Mouse (Mus musculus): ENCODE measurements around the gene Spata22.
"Not testable (repeated sequence)": the region's sequence is repeated elsewhere in the genome, so short reads cannot be mapped to it uniquely, and the experiment has no call there.

Gene Spata22

DNA sequence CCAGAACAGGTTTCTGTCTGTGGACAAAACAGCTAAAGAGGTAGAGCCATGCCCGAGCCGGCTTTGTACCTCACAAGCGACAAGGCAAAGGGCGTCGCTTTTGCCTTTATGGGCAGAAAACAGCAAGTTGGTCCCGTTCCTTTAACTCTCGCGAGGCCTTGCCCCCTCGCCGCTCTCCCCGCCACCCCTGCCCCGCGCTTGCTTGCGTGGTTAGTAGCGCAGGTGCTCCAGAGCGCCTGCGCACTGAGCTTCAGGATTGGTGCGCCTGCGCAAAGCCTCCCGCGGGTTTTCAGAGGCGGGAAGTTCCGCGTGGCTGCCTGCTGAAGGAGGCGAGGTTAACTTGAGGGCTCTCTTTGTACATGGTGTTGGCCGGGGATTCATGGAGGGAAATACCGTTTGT, at the start of gene Spata22, which contains the start of the genes Aspa and Gm49340:
Spata22 (plus strand) TSS at position 300 of the 400 bp plus-strand sequence.
Aspa (minus strand) TSS at position 155 of the 400 bp plus-strand sequence.
Gm49340 (plus strand) TSS at position 300 of the 400 bp plus-strand sequence.
- no peak for ATAC-seq (ENCODE audit: insufficient number of reproducible peaks, low FRiP score, low TSS enrichment)

DNA sequence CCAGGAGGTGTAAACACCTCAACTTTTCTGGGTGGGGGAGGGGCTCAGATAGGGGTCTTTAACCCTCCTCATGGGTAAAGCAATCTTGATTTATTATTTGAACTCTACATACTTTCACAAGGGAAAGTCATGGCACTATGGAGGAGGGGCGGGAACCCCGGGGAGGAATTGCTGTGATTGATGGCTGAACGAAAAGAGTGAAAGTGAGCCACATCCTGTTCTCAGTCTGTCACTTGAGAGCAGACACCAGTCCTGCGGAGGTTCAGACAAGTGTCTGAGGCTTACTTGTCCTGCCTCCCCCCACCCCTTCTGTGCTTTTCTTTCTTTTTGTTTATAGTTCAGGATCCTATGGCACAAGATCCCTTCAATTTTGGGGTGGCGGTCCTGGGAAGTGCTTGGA, 48.8 kb upstream of the Spata22 start:
- ATAC-seq (ENCODE audit: insufficient number of reproducible peaks, low FRiP score, low TSS enrichment), result no peak

DNA sequence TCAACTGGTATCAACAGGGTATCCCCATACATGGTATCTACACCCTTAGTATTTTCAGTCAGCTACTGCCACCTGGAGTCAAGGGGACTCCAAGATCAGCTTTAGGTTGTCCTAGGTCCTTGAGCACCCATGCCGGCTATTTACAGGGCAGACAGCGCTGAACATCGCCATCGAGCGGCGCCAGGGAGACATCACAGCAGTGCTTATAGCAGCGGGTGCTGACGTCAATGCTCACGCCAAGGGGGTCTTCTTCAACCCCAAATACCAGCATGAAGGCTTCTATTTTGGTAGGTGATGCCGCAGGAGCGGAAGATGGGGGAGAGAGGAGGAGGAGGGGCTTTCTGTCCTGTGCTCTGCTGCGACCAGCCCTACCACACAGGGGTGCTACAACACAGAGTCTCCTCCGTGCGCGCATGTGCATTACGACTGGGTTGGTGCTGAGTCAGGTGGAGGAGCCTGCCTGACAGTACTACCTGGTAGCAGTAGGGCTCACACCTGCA, 48.0 kb upstream of the Spata22 start:
- peak; percentile 78 for ATAC-seq (ENCODE audit: insufficient number of reproducible peaks, low FRiP score, low TSS enrichment)

DNA sequence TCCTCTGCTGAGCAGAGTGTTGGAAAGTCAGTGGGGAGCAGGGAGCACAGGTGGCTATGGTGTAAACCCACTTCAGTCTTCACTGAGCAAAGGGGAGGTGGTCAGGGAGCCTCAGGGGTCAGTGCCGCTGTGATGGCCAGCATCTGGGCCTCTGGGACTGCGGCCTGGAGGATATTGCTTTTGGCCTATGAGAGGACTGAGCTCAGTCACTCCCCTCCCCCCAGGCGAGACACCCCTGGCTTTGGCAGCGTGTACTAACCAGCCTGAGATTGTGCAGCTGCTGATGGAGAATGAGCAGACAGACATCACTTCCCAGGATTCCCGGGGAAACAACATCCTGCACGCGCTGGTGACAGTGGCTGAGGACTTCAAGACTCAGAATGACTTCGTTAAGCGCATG, 46.2 kb upstream of the Spata22 start:
- ATAC-seq (ENCODE audit: insufficient number of reproducible peaks, low FRiP score, low TSS enrichment), result no peak

DNA sequence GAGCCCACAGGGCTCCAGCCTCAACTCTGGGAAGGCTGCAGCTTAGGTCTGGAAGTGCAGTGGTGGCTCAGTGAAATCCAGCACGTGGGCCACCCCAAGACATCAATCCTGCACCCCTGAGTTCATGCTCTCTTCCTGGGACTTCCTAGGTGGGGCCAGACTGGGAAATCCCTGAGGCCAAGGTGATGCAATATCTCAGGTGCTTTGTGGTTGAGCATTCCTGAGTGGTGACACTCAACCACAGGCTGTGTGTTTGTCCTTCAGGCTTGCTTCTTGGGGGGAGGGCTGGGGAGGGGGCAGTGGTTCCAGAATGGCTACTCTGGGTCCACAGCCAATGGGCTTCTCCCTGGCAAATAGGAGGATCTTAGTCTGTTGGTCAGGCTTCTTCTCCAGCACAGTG, 45.6 kb upstream of the Spata22 start:
- ATAC-seq (ENCODE audit: insufficient number of reproducible peaks, low FRiP score, low TSS enrichment), result no peak

DNA sequence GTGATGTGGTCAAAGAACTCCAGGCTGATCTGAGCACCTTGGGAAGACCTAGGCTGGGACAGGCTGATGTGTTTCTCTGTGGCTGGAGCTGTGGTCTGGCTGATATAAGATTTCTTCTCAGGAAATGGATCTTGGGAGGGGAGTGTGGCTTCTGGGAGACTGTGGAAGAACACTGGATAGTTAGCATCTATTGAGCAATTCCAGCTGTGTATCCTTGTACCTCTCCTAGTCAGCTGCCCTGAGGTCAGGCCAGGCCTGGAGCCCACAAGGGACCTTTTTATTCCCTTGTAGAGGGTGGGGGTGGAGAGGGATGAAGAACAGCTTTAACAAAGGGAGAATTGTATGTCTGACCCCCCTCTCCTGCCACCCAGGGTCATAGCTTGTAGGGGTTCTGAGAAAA, 45.2 kb upstream of the Spata22 start:
- no peak for ATAC-seq (ENCODE audit: insufficient number of reproducible peaks, low FRiP score, low TSS enrichment)

DNA sequence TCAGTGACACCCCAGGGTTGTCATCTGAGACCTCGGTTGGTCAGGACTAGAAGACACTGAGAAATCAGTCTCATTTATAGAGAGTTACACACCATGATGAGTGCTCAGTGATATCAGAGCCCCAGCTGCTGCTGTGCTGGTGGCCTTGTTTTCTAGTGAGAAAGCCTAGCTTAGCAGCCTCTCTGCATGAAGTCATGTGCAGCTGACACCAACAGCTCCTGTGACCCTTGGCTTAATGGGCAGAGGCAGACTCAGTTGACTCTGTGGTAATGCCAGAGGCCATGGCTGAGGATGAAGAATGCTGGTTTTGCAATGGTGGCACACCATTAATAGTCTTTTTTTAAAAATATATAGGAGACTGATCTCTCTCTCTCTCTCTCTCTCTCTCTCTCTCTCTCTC, 39.9 kb upstream of the Spata22 start:
- no peak for ATAC-seq (ENCODE audit: insufficient number of reproducible peaks, low FRiP score, low TSS enrichment)

DNA sequence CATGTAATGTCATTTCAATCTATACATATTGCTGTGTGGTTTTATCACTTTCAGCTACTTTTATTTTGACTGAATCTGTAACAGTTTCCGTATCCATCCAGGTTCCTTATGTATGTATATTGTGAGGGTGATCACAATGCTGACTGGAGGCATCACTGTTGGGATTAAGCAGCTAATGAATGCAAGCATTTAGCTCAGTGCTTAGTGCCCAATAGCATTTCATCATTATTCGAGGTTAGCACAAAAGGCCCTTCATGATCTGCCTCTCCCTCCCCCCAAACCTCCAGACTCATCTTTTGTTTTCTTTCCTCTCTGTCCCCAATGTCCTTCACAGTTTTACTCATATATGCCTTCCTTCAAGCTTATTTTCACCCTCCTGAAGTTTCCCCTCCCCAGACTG, 26.4 kb upstream of the Spata22 start:
- ATAC-seq (ENCODE audit: insufficient number of reproducible peaks, low FRiP score, low TSS enrichment), result no peak

DNA sequence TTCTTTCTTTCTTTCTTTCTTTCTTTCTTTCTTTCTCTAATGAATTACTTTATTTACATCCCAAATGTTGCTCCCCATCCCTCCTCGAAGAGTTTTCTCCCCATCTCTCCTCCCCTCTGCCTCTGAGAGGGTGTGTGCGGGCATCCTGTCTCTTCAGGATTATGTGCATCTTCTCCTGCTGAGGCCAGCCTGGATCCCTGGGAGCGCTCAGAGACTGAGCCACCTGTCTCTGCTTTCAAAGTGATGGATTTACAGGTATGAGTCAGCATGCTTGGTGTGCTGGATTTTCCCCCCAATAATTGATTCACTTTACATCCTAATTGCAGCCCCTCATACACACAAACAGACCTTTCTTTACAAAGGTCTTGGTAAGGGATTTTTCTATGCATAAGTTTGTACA, 13.6 kb upstream of the Spata22 start:
- ATAC-seq (ENCODE audit: insufficient number of reproducible peaks, low FRiP score, low TSS enrichment), result no peak

DNA sequence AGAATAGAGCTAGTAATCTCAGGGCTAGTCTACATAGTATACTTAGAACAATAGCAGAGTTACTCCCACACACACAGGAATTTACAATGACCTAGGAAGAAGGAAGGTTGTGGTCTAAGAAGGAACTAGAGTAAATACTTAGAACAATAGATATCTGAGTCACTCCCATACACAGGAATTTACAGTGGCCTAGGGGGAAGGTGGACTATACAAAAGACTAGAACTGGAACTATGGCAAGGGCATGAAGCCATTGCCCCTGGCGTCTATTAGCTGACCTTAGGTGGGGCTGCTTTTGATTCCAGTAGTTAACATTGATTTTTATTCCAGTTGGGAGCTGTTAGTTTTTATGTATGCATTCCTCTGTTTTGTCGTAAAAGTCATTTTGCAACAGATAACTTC, 11.0 kb upstream of the Spata22 start:
- not testable (repeated sequence) for ATAC-seq (ENCODE audit: insufficient number of reproducible peaks, low FRiP score, low TSS enrichment)

DNA sequence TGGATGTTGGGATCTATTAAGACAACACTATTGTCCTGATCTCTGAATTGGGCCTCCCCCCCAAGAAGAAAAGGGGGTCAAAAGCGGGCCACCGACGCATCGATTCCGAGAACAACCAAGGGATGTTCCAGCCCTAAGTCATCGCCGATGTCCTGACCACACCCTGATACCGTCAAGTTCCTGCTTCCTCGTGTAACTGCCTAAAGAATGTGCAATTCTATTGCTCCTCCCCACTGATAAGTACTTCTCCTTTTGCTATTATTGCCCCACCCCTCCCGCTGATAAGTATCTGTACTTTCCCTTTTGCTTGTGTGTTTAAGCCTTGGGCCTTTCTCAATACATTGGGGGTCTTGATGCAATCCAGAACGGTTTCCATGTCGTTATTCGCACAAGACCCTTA, 8.5 kb upstream of the Spata22 start:
- ATAC-seq (ENCODE audit: insufficient number of reproducible peaks, low FRiP score, low TSS enrichment), result not testable (repeated sequence)

DNA sequence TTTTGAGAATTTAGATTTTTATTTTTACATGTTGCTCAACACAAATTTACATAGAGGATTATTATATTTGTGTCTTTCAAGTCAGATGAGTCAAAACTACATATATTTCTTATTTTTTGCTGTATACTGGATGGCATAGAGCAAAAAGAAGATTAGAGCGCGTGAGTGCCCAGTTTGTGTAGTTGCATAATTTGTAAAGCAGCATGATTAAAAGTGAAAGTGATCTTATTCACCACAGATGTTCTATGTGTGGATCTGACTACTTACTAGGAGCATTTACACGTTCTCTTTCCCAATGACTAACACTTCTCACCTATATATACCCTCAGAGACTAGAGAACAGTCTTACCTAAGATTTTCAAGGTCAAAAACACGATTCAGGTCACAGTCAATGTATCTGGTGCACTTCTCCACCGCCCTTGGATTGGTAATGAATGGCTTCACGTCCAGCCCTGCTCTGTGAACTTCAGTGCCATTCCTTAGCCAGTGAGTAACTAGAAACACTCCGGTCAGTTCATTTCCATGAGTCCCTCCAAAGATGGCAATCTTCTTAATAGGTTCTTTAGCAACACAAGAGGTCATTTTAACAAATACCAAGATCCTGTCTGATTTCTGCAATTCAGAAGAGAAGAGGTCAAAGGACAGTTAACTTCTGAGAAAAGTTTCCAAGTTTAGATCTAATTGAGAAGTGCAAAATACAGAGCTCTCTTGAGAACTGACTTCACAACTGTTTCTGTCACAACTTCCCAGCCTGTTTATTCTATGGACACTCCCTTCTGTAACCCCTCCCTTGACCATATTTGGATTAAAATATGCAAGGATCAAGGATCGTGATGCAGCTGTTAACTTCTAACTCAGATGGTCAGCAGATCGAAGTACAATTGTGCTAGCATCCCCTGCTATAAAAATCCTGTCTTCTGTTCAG, 5.4 kb upstream of the Spata22 start:
- ATAC-seq (ENCODE audit: insufficient number of reproducible peaks, low FRiP score, low TSS enrichment), result no peak

DNA sequence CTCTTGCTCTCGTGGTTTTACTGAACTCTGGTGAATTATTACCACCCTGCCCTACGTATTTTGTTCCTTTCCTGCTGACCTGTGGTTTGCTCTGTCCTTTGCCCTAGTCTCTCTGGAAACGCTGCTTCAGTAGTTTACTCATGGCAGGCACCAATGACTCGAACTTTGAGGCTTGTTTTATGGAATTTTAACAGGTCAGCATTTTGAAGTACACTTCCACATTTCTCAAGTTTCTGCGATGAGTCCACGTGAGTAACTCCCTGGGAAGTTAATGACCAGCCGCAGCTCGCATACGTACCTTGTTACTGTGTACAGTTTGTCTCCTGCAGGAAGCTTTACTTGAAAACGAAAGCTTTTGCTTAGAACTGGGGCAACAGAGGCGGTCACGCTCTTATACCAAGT, 3.1 kb upstream of the Spata22 start:
- no peak for ATAC-seq (ENCODE audit: insufficient number of reproducible peaks, low FRiP score, low TSS enrichment)

DNA sequence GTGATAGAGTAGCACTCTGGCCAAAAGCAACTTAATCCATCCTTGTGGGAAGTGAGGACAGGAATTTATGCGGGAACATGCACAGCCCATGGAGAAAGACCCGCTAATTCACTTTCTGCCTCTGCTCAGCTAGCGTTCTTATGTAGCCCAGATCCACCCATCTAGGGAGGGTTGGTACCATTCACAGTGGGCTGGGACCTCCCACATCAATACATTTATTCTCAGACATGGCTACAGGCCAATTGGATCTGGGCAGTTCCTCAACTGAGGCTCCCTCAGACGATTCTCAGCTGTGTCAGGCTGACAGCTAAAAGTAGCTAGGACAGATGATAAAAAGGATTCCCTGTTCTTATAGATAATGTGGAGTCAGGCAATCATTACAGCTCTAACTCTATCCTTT, 2.2 kb upstream of the Spata22 start:
- ATAC-seq (ENCODE audit: insufficient number of reproducible peaks, low FRiP score, low TSS enrichment), result no peak

DNA sequence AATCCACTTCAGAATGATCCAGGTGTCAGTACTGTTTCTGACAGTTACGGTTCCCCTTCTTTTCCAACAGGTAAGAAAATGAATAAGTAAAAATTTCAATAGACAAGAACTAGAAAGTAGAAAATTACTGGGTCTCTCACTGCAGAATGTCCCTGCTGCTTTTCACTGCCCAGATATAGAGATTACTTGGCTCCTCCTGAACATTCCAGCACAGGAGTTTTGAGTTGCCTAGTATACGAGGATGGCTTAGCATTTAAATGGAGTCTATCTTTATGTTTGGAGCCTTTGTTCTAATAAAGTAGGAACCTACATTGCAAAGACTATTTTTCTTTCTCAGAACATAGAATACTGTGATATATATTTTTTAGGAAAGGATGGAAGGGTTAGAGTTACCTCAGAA, 3.8 kb downstream of the Spata22 start:
- ATAC-seq (ENCODE audit: insufficient number of reproducible peaks, low FRiP score, low TSS enrichment), result no peak

DNA sequence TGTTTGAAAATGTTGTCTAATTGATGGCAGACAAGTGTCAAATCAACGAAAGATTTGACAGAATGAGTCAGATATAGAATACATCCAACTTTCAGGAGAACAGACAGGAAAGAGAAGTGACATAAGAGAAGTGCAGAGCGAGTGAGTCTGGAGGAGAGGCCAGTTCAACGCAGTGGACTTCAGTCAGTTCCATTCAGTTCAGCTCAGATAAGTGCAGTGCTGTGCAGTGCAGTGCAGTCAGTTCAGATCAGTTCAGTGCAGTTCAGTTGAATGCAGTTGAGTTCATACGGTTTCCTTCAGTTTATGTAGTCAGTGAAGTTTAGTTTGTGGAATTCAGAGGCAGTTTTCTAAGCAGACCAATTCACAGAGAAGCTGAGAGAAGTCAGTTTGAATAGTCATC, 7.4 kb downstream of the Spata22 start:
- ATAC-seq (ENCODE audit: insufficient number of reproducible peaks, low FRiP score, low TSS enrichment), result no peak

DNA sequence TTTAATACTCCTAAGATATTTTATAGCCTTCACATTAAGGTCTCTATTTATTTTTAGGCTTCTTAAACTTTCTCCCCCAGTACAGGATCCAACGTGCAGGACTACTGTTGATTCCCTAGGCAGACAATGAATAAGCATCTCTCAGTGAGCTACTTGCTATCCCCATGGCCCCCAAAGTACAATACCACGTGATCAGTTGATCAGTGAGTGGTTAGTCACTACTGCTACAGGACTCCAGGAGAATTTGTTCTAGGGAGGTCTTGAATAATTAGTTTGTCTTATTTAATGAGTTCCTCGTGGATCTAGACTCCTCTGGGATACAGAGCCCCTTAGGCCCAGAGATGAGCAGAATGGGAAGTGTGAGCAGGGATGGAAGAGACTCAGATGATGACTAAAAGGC, 20.9 kb downstream of the Spata22 start, which contains the start of gene Olfr20:
Olfr20 (plus strand) TSS at position 301 of the 400 bp plus-strand sequence.
- no peak for ATAC-seq (ENCODE audit: insufficient number of reproducible peaks, low FRiP score, low TSS enrichment)

DNA sequence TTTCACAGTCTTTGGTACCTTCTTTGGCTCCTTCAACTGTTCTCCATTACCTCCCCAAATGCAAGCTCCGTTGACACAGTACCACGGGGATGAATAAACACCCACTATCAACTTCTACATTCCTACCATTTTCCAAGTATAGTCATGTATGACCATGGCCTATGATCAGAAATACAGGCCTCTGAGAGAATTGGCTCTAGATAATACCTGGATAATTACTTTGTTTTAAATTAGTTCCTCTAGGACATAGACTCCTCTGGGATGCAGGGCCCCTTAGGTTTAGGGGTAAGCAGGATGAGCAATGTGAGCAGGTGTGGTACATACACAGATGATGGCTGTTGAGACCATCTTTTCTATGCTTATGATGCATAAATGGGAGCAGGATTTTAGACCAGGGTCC, 41.4 kb downstream of the Spata22 start, which contains the start of gene Olfr376:
Olfr376 (plus strand) TSS at position 301 of the 400 bp plus-strand sequence.
- no peak for ATAC-seq (ENCODE audit: insufficient number of reproducible peaks, low FRiP score, low TSS enrichment)

DNA sequence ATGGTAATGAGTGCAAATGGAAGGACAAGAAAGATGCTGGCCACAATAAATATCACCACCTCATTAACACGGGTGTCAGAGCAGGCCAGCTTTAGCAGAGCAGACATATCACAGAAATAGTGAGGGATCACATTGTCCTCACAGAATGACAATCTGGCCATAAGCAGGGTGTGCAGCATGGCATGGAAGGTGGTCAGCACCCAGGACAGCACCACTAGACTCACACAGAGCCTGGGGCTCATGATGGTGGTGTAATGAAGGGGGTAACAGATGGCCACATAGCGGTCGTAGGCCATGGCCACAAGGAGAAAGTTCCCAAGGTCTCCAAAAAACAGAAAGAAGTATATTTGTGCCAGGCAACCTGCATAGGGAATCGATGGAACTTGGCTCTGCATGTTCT, 65.8 kb downstream of the Spata22 start:
- ATAC-seq (ENCODE audit: insufficient number of reproducible peaks, low FRiP score, low TSS enrichment), result no peak

All from cerebellum, adult (tissue).